Mouse (Mus musculus): ENCODE measurements around the gene Cebpb.

DNA sequence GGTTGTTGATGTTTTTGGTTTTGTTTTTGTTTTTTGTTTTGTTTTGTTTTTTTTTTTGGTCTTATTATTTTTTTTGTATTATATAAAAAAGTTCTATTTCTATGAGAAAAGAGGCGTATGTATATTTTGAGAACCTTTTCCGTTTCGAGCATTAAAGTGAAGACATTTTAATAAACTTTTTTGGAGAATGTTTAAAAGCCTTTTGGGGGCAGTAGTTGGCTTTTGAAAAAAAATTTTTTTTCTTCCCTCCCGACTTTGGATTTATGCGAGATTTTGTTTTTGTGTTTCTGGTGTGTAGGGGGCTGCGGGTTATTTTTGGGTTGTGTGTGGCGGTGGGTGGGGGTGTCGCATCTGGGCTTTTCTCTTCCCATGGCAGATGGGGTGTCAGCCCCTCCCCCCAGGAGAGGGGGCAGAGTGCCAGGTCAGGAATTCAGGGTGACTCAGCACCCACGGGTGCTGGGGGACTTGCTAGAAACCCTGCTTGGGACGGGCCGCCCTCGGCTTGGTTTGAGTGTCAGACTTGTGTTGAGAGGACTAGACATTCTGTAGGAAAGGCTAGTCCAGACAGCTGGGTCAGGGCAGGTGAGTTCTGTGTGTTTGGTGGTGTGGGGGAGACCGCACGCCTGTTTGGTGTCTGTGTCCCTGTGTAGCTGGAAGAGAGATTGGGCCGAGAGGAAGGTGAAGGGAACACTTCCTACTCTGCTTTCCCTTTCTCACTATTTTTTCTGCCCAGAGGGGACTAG, 1.7 kb downstream of the Cebpb start:
- TF ChIP-seq GATA1 (IDR thresholded peaks at IDR 0.05; ENCODE audit: borderline replicate concordance, low read length) (no peak), FLI1 (IDR thresholded peaks at IDR 0.05; ENCODE audit: low read length) (no peak)
